Mouse (Mus musculus) brain, embryonic 14.5 days (tissue): Measurements from ENCODE around the gene Sh3rf3.

Experiments
- CTCF ChIP-seq: fragments of 200-500 bp; IDR thresholded peaks from 2 replicates; pipeline ENCODE4 v1.5.1; 2012; ENCODE audit warnings: inconsistent platforms, mild to moderate bottlenecking, moderate library complexity, borderline replicate concordance; ENCODE audit not compliant: insufficient read depth, insufficient read length; ENCODE audit errors: extremely low read depth
- POLR2A ChIP-seq: fragments of 200-500 bp; IDR thresholded peaks from 2 replicates; pipeline ENCODE4 v1.6.1; 2012; ENCODE audit warnings: mild to moderate bottlenecking, inconsistent platforms, borderline replicate concordance; ENCODE audit not compliant: poor library complexity, insufficient read depth, insufficient read length, severe bottlenecking; ENCODE audit errors: extremely low read depth

GRCm38 (mm10) chr10:58968236-58968635 lies 155.1 kb downstream of the Sh3rf3 start:
- TF ChIP-seq CTCF, result no peak
- TF ChIP-seq POLR2A, result no peak
